Mouse (Mus musculus): ENCODE measurements around the gene Dph2.

DNA sequence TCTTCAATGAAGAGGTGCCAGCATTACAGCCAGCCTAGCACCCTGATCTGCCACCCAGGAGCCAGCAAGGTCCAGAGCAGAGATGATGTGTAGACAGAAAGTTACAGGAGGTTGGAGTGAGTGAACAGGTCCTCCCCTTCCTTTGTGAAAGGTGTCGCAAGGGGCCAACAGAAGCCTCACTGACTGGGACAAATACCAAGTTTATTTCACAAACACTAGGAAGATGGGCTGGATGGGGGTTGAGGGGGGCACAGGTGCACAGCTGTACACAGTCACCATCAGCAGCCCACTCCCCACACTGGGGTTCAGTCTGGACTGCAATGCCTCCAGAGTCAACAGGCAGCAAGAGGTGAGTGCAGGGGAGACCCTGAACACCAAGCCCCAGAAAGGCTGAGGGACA lies 7.7 kb downstream of the Dph2 start:
- TF ChIP-seq CTCF (IDR thresholded peaks at IDR 0.05; ENCODE audit: extremely low read depth, insufficient read length, insufficient replicate concordance, low read depth, low read length) = no peak
- TF ChIP-seq POLR2A (IDR thresholded peaks at IDR 0.05; ENCODE audit: low read depth, low read length) = no peak

Data from small intestine, adult 2 months (tissue).